Mouse (Mus musculus): ENCODE measurements around the gene Tspear.
"Not testable (repeated sequence)": the region's sequence is repeated elsewhere in the genome, so short reads cannot be mapped to it uniquely, and the experiment has no call there.

Gene Tspear

GRCm38 (mm10) chr10:77711157-77711556, 24.8 kb downstream of the Tspear start, which contains the start of gene Gm10024:
TSS of gene Gm10024 (plus strand) at chr10:77711457.
- DNase-seq (ENCODE audit: low read depth, low spot score) = not testable (repeated sequence)

- no peak for DNase-seq (ENCODE audit: low read depth, low spot score)
Measured at GRCm38 (mm10) chr10:77713734-77714133, 27.4 kb downstream of the Tspear start.

GRCm38 (mm10) chr10:77715507-77715906, 29.1 kb downstream of the Tspear start, which contains the start of gene Gm10142:
TSS of gene Gm10142 (plus strand) at chr10:77715807.
- DNase-seq (ENCODE audit: low read depth, low spot score) = no peak

GRCm38 (mm10) chr10:77720299-77720698, 33.9 kb downstream of the Tspear start, which contains the start of gene Krtap12-1:
TSS of gene Krtap12-1 (plus strand) at chr10:77720599.
- DNase-seq (ENCODE audit: low read depth, low spot score) = not testable (repeated sequence)

GRCm38 (mm10) chr10:77724855-77725254, 38.5 kb downstream of the Tspear start:
- no peak for DNase-seq (ENCODE audit: low read depth, low spot score)

GRCm38 (mm10) chr10:77726186-77726585, 39.8 kb downstream of the Tspear start, which contains the start of gene Gm10100:
TSS of gene Gm10100 (plus strand) at chr10:77726486.
- DNase-seq (ENCODE audit: low read depth, low spot score) = no peak

GRCm38 (mm10) chr10:77728280-77728679, 41.9 kb downstream of the Tspear start:
- no peak for DNase-seq (ENCODE audit: low read depth, low spot score)

- no peak for DNase-seq (ENCODE audit: low read depth, low spot score)
Measured at GRCm38 (mm10) chr10:77729241-77729640, 42.9 kb downstream of the Tspear start.

GRCm38 (mm10) chr10:77735928-77736327, 49.6 kb downstream of the Tspear start:
- DNase-seq (ENCODE audit: low read depth, low spot score) = no peak

- no peak for DNase-seq (ENCODE audit: low read depth, low spot score)
Measured at GRCm38 (mm10) chr10:77738929-77739328, 52.6 kb downstream of the Tspear start.

GRCm38 (mm10) chr10:77741924-77742688, 55.7 kb downstream of the Tspear start, which contains the start of gene Gm18596:
TSS of gene Gm18596 (minus strand) at chr10:77742638.
- not testable (repeated sequence) for DNase-seq (ENCODE audit: low read depth, low spot score)

- not testable (repeated sequence) for DNase-seq (ENCODE audit: low read depth, low spot score)
Measured at GRCm38 (mm10) chr10:77750686-77751085, 64.3 kb downstream of the Tspear start.

GRCm38 (mm10) chr10:77751254-77751653, 64.9 kb downstream of the Tspear start, which contains the start of gene Gm9736:
TSS of gene Gm9736 (minus strand) at chr10:77751354.
- not testable (repeated sequence) for DNase-seq (ENCODE audit: low read depth, low spot score)

- DNase-seq (ENCODE audit: low read depth, low spot score) = not testable (repeated sequence)
Measured at GRCm38 (mm10) chr10:77752312-77752711, 65.9 kb downstream of the Tspear start.

GRCm38 (mm10) chr10:77753448-77753847, 67.1 kb downstream of the Tspear start:
- no peak for DNase-seq (ENCODE audit: low read depth, low spot score)

- DNase-seq (ENCODE audit: low read depth, low spot score) = not testable (repeated sequence)
Measured at GRCm38 (mm10) chr10:77759582-77759981, 73.2 kb downstream of the Tspear start, which contains the start of gene Gm3233. TSS of gene Gm3233 (minus strand) at chr10:77759682.

GRCm38 (mm10) chr10:77769727-77770126, 83.4 kb downstream of the Tspear start:
- DNase-seq (ENCODE audit: low read depth, low spot score) = no peak

GRCm38 (mm10) chr10:77771225-77771624, 84.9 kb downstream of the Tspear start, which contains the start of gene Gm3238:
TSS of gene Gm3238 (minus strand) at chr10:77771325.
- not testable (repeated sequence) for DNase-seq (ENCODE audit: low read depth, low spot score)

- DNase-seq (ENCODE audit: low read depth, low spot score) = not testable (repeated sequence)
Measured at GRCm38 (mm10) chr10:77772142-77772541, 85.8 kb downstream of the Tspear start.

GRCm38 (mm10) chr10:77776844-77777243, 90.5 kb downstream of the Tspear start, which contains the start of gene Gm7138:
TSS of gene Gm7138 (minus strand) at chr10:77776944.
- not testable (repeated sequence) for DNase-seq (ENCODE audit: low read depth, low spot score)

- not testable (repeated sequence) for DNase-seq (ENCODE audit: low read depth, low spot score)
Measured at GRCm38 (mm10) chr10:77782442-77782841, 96.1 kb downstream of the Tspear start, which contains the start of gene Gm3250. TSS of gene Gm3250 (minus strand) at chr10:77782542.

- not testable (repeated sequence) for DNase-seq (ENCODE audit: low read depth, low spot score)
Measured at GRCm38 (mm10) chr10:77783396-77783795, 97.0 kb downstream of the Tspear start.
